Mouse (Mus musculus): Measurements from ENCODE around the gene Cfb.

GRCm38 (mm10) chr17:34881166-34881565 is 18.8 kb upstream of the Cfb start:
- TF ChIP-seq POLR2A (IDR thresholded peaks at IDR 0.05; ENCODE audit: borderline replicate concordance, low read depth, low read length) (no peak), CTCF (IDR thresholded peaks at IDR 0.05; ENCODE audit: low read depth, low read length) (no peak)

Measured in bone marrow macrophage, adult 2 months (primary cell).